Mouse (Mus musculus) ES-E14 (cell line): ENCODE data around the gene Fosl2.

Source experiments
- CHD2 ChIP-seq: IDR thresholded peaks from 2 replicates; pipeline ENCODE4 v1.6.1; 2014; ENCODE audit warnings: mild to moderate bottlenecking, low read depth, low read length, inconsistent platforms
- HCFC1 ChIP-seq: IDR thresholded peaks from 2 replicates; pipeline ENCODE4 v1.6.1; 2012; ENCODE audit warnings: low read length, inconsistent platforms, borderline replicate concordance; ENCODE audit not compliant: insufficient read depth

DNA sequence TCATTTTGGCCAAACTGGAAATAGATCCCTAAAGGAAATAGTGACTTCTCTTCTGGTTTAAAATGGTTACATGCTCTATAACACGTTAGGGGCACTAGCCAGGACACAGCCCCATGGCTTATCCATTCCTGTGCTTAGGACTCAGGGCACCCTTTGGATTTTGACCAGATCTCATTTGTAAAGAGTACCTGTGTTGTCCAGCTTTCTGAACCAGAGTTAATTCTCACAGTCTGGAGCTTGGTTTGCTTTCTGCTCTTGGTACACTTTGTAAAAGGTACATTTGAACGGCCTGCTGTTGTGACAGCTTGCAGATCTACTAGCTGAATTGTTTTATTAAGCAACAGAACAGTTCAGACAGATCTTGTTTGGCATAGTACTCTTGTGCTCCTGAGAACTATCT, 71.1 kb downstream of the Fosl2 start:
- TF ChIP-seq HCFC1 (no peak), CHD2 (no peak)
